Mouse (Mus musculus) myocyte (in vitro differentiated cells): ENCODE measurements around the gene Mctp1.

ENCODE experiments used
- POLR2A ChIP-seq: IDR thresholded peaks from one replicate; pipeline ENCODE4 v1.6.1; 2011; ENCODE audit warnings: low read depth, mild to moderate bottlenecking, control low read depth, moderate library complexity; ENCODE audit not compliant: insufficient read length
- POLR2AphosphoS2 ChIP-seq: IDR thresholded peaks from one replicate; pipeline ENCODE4 v1.6.1; 2011; ENCODE audit warnings: low read depth, control low read depth; ENCODE audit not compliant: insufficient read length

GRCm38 (mm10) chr13:76801126-76801632 lies 416.8 kb downstream of the Mctp1 start:
- TF ChIP-seq POLR2A, result no peak
- no peak for TF ChIP-seq POLR2AphosphoS2
